ENCODE assay signal across 33 mouse cellular contexts in genomic region chr5:107491036-107491435, GRCm38 (mm10). TPM values are rescaled to one million over a fixed set of nuclear protein-coding genes. Genes with fewer than 3 reads are reported as not detected.
A peak's percentile ranks its signal among the peaks of the same experiment; 100 is the strongest.
DNase-seq lines count a peak whose midpoint lies in the region; ATAC-seq lines count a peak whose summit lies in the region.
"Had no signal": no experiment of that assay in that cellular context is flagged by ENCODE, and none has a peak within 500 bp of the region (broad histone marks: within the 10 kb centered on the region; RNA-seq: fewer than 3 reads in every experiment).

No protein-coding gene starts in this region.

- no peak overlapping the region for H3K9ac ChIP-seq in lung, embryonic 16.5 days (ENCODE audit: low read length)
- no peak overlapping the region for H3K9ac ChIP-seq in neural tube, embryonic 15.5 days (replicated peaks)
- H3K9ac ChIP-seq: forebrain, embryonic 13.5 days; heart, embryonic 13.5 days; hindbrain, embryonic 14.5 days had no signal

- H3K4me2 ChIP-seq in lung, embryonic 16.5 days (ENCODE audit: low read depth, low read length), result no peak overlapping the region
- no peak overlapping the region for H3K4me2 ChIP-seq in neural tube, embryonic 15.5 days
- H3K4me2 ChIP-seq: forebrain, embryonic 13.5 days; heart, embryonic 13.5 days; hindbrain, embryonic 14.5 days had no signal

- no peaks in the 10 kb centered on the region for H3K4me1 ChIP-seq in lung, embryonic 16.5 days (replicated peaks; ENCODE audit: control insufficient read depth, insufficient read depth, low read length)
- H3K4me1 ChIP-seq in neural tube, embryonic 15.5 days, result no peaks in the 10 kb centered on the region
- H3K4me1 ChIP-seq: forebrain, embryonic 10.5 days had no signal

- H3K36me3 ChIP-seq in lung, embryonic 16.5 days (ENCODE audit: control insufficient read depth, insufficient read depth, low read length), result peaks cover 3% of the 10 kb centered on the region
- H3K36me3 ChIP-seq in neural tube, embryonic 15.5 days, result no peaks in the 10 kb centered on the region

- no peaks in the 10 kb centered on the region for H3K27me3 ChIP-seq in lung, embryonic 16.5 days (ENCODE audit: control insufficient read depth, insufficient read depth, low read depth, low read length)
- no peaks in the 10 kb centered on the region for H3K27me3 ChIP-seq in neural tube, embryonic 15.5 days (replicated peaks)
- H3K27me3 ChIP-seq: CH12.LX; forebrain, embryonic 13.5 days; heart, embryonic 13.5 days; Patski had no signal

- H3K4me3 ChIP-seq in lung, embryonic 16.5 days (ENCODE audit: low read length), result no peak overlapping the region
- H3K4me3 ChIP-seq in neural tube, embryonic 15.5 days (replicated peaks), result no peak overlapping the region
- H3K4me3 ChIP-seq: forebrain, embryonic 10.5 days; forebrain, embryonic 13.5 days; heart, adult 2 months; heart, embryonic 10.5 days; heart, embryonic 13.5 days had no signal

- no peak for DNase-seq in lung, postnatal 14 days
- peak; percentile 9 for DNase-seq in neural tube, embryonic 10.5 days (ENCODE audit: extremely low spot score, low spot score)
- DNase-seq in ZHBTc4 (ENCODE audit: low read depth, low spot score), result peak; percentile 38
- DNase-seq in right cerebral cortex, adult 2 months (ENCODE audit: low spot score in 2 of 2), result no peak
- DNase-seq: adrenal gland, adult 8-10 months; adrenal gland, postnatal 25 days; B cell, adult 2 months; cerebellum, adult 18-20 months; cerebellum, adult 9-10 months; cerebellum, postnatal 14 days; gastrocnemius, postnatal 10 days; gastrocnemius, postnatal 36 days; heart, adult 2 months; heart, postnatal 14 days; heart, postnatal 4 days had no signal

- WGBS in lung, embryonic 16.5 days, result 59% methylated on average over 9 of the region's 9 CpGs
- WGBS in neural tube, embryonic 15.5 days, result 82% methylated on average over 9 of the region's 9 CpGs

- peaks cover 3% of the 10 kb centered on the region; the same call in 1 of the 2 replicates for H3K9me3 ChIP-seq in lung, embryonic 16.5 days (ENCODE audit: control insufficient read depth, low read length)
- H3K9me3 ChIP-seq in neural tube, embryonic 15.5 days (replicated peaks), result no peaks in the 10 kb centered on the region
- H3K9me3 ChIP-seq: forebrain, embryonic 10.5 days; forebrain, embryonic 13.5 days; heart, embryonic 10.5 days had no signal

- peak; percentile 73; the same call in 1 of the 2 replicates for ATAC-seq in lung, embryonic 16.5 days (ENCODE audit: low read depth)
- no peak for ATAC-seq in neural tube, embryonic 15.5 days (ENCODE audit: low FRiP score)
- ATAC-seq: activated CD4-positive, CD25-positive, alpha-beta regulatory T cell, adult 4 months; forebrain, embryonic 13.5 days; forebrain, embryonic 16.5 days; hindbrain, postnatal 0 days; Patski had no signal

- no peak overlapping the region for H3K27ac ChIP-seq in lung, embryonic 16.5 days (ENCODE audit: low read length)
- no peak overlapping the region for H3K27ac ChIP-seq in neural tube, embryonic 15.5 days (replicated peaks)
- H3K27ac ChIP-seq: forebrain, embryonic 10.5 days; forebrain, embryonic 13.5 days; heart, adult 2 months; heart, embryonic 10.5 days; heart, embryonic 13.5 days; hindbrain, embryonic 14.5 days; hindbrain, postnatal 0 days had no signal

RNA-seq across cellular contexts. Expression of gene Gm42669, which starts 16.4 kb away (rescaled TPM):
- 0.36 and 0.62 TPM in 2 replicates for polyA plus RNA-seq in lung, embryonic 16.5 days (2015; fragmentation: Nextera tagmentation; extraction: Ambion mirVana)
- 0.37 and 0.72 TPM in 2 replicates for polyA plus RNA-seq in neural tube, embryonic 15.5 days (2015; fragmentation: Nextera tagmentation; extraction: Ambion mirVana)

RNA-seq across cellular contexts. Expression of gene 1700028K03Rik, which starts 43.5 kb away (rescaled TPM):
- 0.08 TPM in 2 replicates for polyA plus RNA-seq in lung, embryonic 16.5 days (2015; fragmentation: Nextera tagmentation; extraction: Ambion mirVana)
- 0.29 and 0.36 TPM in 2 replicates for polyA plus RNA-seq in neural tube, embryonic 15.5 days (2015; fragmentation: Nextera tagmentation; extraction: Ambion mirVana)
- polyA plus RNA-seq: embryonic facial prominence, embryonic 11.5 days; G1E had no signal

RNA-seq across cellular contexts. Expression of gene Btbd8, which starts 53.2 kb away (rescaled TPM):
- 3.7 and 4.3 TPM in 2 replicates for polyA plus RNA-seq in lung, embryonic 16.5 days (2015; fragmentation: Nextera tagmentation; extraction: Ambion mirVana)
- polyA plus RNA-seq in neural tube, embryonic 15.5 days (2015; fragmentation: Nextera tagmentation; extraction: Ambion mirVana), result 17.8 and 19.5 TPM in 2 replicates

RNA-seq across cellular contexts. Expression of gene Lpcat2b, which starts 59.7 kb away (rescaled TPM):
- not detected in 2 replicates for polyA plus RNA-seq in lung, embryonic 16.5 days (2015; fragmentation: Nextera tagmentation; extraction: Ambion mirVana)
- not detected in 2 replicates for polyA plus RNA-seq in neural tube, embryonic 15.5 days (2015; fragmentation: Nextera tagmentation; extraction: Ambion mirVana)
- polyA plus RNA-seq: activated CD4-positive, CD25-positive, alpha-beta regulatory T cell, adult 4 months; brain, embryonic 14.5 days; embryonic facial prominence, embryonic 11.5 days; embryonic facial prominence, embryonic 14.5 days; forebrain, embryonic 10.5 days; forebrain, embryonic 13.5 days; forebrain, embryonic 16.5 days; G1E; heart, embryonic 10.5 days; heart, embryonic 13.5 days; heart, embryonic 16.5 days; hindbrain, embryonic 11.5 days; hindbrain, embryonic 14.5 days; hindbrain, postnatal 0 days; Patski had no signal

Comparison
In these comparisons a context has a peak if more than half of its experiments do, and no peak if none do; other contexts are left out.
1. DNase-seq: peak in neural tube, embryonic 10.5 days (single experiment) and ZHBTc4 (single experiment); none in lung, postnatal 14 days (single experiment) and right cerebral cortex, adult 2 months (0 of 2).